Mouse (Mus musculus): ENCODE measurements around the gene Ppm1b. TPM values are rescaled to one million over a fixed set of nuclear protein-coding genes. Genes with fewer than 3 reads are reported as not detected.

Gene Ppm1b
- total RNA-seq, 2 experiments from 2014 or later: 121 to 128 TPM

DNA sequence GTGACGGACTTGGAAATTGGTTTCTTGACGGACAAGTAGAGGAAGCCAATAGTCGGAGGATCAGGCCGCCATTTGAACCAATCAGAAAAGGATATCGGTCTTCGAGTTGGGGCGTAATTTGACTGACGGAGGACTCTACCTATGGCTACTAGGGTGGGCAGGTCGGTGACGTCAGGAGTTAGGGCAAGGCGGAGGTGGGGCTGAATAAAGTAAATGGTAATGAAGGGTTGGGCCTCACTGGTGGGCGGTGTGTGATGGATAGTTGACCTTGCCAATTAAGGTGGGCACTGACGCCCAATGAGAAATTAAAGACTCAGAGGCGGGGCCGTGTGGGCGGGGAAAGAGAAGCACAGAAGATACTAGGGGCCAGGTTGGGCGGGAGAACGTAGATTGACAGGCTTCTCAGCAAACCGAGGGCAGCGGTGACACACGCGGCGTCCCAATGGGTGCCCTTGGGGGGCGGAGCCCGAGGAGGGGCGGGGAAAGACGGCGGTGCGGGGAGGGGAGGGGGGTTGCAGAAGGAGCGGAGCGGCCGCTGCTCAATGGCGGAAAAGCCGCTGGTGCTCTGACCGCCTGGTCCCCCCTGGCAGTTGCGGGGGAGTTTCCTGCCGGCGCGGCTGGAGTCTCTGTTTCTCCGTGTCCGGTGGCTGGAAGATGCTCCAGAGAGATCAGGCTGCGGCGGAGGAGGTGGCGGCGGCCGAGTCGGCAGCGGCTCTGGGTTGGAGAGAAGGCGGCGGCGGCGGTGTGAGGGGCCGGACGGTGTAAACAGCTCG lies 1.1 kb downstream of the Ppm1b start:
- intact Hi-C loops (cut with DNase I): loop anchor here (2.0 to 5.0 kb wide), 3 partner anchors 79 to 165 kb away; partner anchors contain the start of genes Camkmt, Lrpprc and Prepl
- peak; percentile 98 to 99 for DNase-seq

DNA sequence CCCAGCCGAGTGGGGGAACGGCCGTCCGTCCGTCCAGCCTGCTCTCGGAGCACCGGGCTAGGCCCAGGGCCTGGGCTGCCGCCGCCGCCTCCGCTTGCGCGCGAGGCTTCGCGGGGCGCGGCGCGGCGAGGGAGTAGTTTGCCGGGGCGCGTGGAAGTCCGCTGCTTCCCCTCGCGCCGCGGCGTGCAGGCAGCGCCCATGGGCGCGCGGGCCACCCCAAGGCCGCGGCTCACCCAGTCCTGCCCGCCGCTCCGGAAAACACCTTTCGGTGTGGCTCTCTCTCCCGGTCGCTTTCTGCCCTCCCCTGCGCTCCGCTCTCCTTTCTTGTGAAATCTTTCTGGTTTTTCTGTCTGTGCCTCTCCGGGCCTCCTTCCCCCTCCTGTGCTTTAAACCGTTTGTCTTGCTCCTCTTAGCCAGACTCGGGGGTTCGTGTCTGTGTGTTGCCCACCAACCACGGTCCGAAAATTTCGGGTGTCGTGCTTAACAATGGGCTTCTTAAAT lies 1.9 kb downstream of the Ppm1b start:
- DNase-seq: peak in 1 of 2 experiments; percentile 15
- intact Hi-C loops (cut with DNase I): loop anchor here (2.0 to 5.0 kb wide), 3 partner anchors 80 to 166 kb away; partner anchors contain the start of genes Camkmt, Lrpprc and Prepl

DNA sequence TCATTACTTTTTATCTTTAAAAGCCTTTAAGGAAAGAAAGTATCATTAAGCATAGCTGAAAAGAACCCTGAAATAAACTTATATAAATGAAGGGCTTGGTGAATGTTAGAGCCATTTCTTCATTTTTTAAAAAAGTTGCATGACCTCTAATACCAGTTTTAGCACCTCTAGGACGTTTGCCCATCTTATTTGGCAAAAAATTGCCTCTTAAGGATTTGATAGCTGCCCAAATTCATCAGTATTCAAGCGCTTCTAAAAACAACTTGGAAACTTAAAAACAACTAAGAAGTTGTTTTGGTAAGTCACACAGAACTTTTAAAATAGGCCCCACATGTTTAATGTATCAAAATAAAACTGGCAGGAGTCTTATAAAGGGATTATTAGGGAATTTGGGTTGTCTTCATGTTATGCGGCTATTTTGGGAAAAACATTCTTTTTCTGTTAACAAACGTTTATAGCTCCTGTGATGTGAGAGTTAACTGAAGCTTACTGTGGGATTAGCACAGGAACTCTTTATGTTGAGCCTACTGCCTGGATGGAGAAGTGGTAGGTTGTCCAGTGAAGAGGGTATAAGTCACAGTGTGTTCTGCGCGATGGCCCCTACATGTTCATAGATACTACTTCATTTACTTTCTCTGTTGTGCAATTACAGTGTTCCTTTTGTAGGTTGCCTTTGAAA lies 2.6 kb downstream of the Ppm1b start:
- no peak for DNase-seq
- intact Hi-C loops (cut with DNase I): loop anchor here (2.0 to 5.0 kb wide), 3 partner anchors 80 to 167 kb away; partner anchors contain the start of genes Camkmt, Lrpprc and Prepl

DNA sequence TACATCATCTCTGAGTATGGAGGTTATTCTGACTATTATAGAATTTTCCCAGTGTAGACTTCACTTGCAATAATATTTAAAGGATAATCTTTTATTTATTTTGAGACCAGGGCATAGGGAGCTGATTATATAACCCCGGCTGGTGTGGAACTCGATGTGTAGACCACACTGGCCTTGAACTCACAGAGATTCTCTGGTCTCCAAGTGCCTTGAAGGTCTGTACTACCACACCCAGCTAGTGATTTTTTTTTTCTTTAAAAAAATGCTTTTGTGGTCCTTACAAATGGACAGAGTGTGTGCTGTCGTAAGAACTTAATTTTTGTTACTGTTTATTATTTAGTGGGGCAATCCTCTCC lies 3.1 kb downstream of the Ppm1b start:
- intact Hi-C loops (cut with DNase I): loop anchor here (2.0 to 5.0 kb wide), 3 partner anchors 81 to 167 kb away; partner anchors contain the start of genes Camkmt, Lrpprc and Prepl
- DNase-seq: no peak

DNA sequence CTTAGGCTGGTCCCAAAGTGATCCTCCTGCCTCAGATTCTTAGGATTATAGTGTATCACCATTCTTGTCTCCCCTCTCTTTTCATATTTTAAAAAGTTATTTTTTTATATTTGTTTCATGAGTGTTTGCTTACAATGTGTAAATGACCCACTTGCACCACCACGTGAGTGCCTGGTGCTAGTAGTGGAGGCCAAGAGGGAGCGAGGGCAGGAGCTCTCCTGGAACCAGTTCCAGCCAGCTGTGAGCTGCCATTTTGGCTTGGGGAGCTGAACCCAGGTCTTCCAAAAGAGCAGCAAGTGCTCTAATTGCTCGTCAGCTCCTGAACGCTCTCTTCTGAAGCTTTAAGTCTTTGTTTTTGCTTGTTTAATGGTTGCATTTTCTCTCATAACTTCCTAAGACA lies 3.6 kb downstream of the Ppm1b start:
- DNase-seq: no peak

DNA sequence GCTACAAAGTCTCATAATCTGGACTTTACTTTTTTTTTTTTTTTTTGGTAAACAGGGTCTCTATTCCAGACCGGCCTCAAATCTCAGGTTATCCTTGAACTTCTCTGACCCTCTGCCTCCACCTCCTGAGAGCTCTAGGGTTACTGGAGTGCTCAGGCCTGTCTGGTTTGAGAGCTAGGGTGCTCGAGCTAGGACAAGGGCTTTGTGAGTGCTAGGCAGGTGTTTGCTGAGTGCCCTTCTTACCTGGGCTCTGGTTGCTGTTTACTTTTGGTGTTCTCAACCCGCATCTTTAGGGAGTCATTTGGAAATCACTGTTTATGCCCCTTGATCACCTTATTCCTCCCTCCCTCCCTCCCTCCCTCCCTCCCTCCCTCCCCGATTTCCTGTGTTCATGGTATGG lies 5.5 kb downstream of the Ppm1b start:
- DNase-seq: no peak

More for the DNA sequence above, 3.6 kb downstream of the Ppm1b start:
- intact Hi-C loops (cut with DNase I): no loop called here

DNA sequence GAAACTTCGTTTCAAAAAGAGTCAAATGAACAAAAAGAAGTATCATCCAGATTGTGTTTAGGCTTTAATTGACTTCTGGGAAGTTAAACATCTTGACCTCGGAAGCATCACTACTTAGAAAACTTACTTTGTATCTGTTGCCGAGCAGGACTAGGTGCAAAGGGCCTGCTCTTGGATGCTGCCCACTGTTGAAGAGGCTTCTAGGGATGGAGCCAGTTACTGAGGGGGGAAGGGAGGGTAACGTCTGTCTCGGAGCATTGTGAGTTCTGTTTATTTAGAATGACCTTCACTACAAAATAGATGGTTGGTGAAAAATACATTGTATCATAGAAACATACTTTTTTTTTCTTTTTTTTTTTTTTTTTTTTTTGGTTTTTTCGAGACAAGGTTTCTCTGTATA lies 7.1 kb downstream of the Ppm1b start:
- intact Hi-C loops (cut with DNase I): no loop called here
- DNase-seq: no peak

More for the DNA sequence above, 5.5 kb downstream of the Ppm1b start:
- intact Hi-C loops (cut with DNase I): no loop called here

DNA sequence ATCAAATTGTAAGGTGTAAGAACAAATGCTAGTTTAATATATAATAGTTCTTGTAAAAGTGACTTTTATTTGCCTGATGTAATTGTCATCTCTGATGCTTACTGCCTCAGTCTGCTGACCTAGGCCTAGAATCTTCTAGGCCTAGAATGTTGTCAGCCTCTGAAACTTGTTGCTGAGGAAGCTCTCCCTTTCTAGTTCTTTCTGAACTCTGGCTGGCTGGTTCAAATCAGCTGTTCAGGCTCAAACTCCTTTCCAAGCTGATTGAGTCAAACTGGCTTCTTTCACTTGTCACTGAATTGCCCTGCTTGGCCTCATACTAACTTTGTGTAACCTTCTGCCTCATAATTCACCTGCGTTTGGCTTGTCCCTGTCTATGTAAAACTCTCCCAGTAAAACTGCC lies 9.7 kb downstream of the Ppm1b start:
- intact Hi-C loops (cut with DNase I): no loop called here

DNA sequence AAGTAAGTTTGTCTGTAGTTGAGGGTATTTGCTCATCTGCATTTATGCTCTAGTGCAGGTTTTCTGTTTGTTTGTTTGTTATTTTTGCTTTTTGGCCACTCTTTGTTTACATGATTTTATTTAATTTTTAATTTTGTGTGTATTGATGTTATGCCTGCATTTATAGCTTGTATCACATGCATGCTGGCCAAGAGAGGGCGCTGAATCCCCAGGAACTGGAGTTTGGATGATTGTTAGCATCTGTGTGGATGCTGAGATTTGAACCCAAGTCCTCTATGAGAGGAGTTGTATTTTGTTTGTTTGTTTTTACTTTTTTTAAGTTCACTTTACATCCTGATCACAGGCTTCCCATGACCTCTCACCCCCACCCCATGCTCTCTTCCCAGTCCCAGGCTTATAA lies 10.5 kb downstream of the Ppm1b start:
- intact Hi-C loops (cut with DNase I): no loop called here
- DNase-seq: no peak

More for the DNA sequence above, 9.7 kb downstream of the Ppm1b start:
- no peak for DNase-seq

DNA sequence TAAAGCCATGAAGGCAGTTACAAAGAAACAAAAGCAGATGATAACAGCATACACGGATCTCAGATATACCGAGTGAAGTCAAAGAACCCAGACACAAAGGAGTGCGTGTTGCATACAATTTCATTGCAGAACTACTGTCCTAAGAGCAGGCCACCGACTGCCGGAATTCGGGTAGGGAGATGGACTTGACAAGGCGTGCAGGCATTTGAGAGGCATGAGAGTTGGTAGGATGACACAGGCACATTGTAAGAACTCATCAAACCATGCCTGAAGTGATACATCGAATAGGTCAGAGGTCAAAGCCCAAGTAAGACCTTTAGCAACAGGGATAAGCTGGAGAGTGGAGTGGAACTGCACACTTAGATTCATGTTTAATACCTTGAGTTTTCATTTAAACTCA lies 13.4 kb downstream of the Ppm1b start:
- no peak for DNase-seq
- intact Hi-C loops (cut with DNase I): no loop called here

DNA sequence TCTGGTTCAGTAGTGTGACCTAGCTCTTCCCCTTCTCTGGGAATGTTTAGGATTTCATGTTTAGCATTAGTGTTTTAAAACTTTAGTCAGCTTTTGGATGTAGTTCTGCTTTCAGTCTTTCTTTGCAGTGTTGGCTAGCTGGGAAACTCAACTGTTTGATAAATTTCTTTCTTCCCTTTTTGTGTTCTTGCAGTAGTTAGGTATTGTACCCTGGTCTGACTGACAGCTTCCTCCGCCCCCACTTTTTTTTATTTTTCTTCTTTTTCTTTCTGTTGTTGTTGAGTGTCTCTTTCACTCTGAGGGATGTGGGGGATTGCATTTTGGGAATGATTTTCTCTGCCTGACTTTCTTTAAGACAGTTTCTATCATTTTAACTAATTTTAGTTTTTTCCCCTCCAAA lies 25.2 kb downstream of the Ppm1b start:
- intact Hi-C loops (cut with DNase I): no loop called here
- DNase-seq: no peak

DNA sequence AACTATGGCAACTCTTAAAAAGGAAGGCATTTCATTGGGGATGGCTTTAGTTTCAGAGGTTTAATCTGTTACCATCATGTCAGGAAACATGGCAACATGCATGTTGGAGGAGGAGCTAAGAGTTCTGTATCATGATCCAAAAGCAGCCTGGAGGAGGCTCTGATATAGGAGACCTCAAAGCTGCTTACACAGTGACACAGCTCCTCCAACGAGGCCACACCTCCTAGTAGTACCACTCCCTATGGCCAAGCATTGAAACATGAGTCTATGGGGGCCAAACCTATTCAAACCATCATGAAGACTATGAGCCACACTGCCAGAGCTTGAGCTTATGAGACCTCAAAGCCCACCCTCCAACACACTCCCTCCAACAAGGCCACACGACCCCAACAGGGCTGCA lies 26.2 kb downstream of the Ppm1b start:
- intact Hi-C loops (cut with DNase I): no loop called here
- no peak for DNase-seq

DNA sequence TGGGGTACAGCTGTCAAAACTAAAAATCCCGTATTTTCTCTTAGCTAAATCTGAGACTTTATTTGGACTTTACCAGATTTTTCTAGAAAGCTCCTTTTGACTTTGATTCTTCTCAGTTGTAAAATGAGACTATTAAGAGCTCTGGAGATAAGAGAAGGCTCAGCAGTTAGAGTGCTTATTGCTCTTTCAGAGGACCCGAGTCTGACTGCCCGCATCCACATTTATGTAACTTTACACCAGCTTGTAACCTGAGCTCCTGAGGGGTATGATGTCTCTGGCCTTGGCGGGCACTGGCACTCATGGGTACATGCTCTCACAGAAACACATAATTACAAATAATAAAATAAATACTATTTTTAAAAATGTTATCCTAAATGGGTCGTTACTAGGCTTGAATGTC lies 29.8 kb downstream of the Ppm1b start:
- intact Hi-C loops (cut with DNase I): no loop called here
- no peak for DNase-seq

DNA sequence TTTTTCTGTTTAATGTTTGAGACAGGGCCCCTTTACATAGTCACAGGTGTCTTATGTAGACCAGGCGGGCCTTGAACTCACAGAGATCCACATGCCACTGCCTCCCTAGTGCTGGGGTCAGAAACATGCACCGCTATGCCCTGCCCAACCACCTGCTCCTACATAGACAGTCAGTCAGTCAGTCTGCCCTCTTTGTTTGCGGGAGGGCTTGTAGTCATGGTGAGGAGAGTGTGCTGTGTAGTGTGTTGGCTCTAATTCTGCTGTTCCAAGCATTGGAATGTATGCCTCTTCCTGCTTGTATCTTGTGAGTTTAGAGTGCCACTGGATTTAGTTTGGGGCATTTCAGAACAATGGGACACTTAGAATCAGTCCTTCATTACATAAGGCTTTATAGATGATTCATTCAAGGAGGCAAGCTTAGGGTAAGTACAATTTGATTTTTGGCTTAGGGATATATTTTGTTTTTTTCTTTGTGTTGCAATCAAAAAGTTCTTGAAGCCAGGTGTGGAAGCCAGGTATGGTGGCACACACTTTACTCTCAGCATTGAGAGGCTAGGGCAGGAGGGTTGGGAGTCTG lies 31.4 kb downstream of the Ppm1b start:
- DNase-seq: no peak
- intact Hi-C loops (cut with DNase I): no loop called here

DNA sequence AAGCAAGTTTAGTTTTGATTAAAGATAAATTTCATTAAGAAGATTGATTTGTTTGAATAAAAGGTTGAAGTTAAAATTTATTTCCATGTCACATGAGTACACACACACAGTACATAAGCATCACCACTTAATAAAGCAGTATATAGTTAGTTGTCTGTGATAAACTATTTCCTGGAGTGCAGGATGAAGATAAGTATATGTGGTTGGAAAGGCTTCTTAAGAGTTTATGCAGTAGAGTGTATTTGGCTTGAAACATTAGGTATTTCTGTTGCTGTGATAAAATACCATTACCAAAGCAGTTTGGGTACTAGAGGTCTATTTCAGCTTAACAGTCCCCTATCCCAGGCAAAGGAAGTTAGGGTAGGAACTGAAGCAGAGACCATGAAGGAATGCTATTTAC lies 32.0 kb downstream of the Ppm1b start:
- intact Hi-C loops (cut with DNase I): no loop called here
- DNase-seq: no peak

DNA sequence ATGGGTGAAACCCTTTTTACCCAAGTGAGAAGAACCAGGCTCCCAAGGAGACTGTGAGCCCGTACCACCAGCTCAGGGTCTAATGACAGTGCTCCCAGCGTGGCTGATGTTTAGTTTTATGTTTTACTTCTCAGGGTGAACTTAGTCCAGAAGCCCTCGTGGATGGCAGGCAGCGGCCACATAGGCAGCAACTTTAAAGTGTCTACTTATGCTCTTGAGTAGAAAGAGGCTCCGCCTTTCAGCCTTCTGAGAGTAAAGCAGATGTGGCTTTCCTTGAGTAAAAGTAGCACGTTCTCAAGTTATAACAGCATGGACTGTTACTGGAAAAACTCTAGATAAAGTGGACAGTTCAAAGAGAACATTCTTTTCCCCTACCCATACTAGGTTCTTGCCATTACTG lies 39.3 kb downstream of the Ppm1b start:
- no peak for DNase-seq
- intact Hi-C loops (cut with DNase I): no loop called here

DNA sequence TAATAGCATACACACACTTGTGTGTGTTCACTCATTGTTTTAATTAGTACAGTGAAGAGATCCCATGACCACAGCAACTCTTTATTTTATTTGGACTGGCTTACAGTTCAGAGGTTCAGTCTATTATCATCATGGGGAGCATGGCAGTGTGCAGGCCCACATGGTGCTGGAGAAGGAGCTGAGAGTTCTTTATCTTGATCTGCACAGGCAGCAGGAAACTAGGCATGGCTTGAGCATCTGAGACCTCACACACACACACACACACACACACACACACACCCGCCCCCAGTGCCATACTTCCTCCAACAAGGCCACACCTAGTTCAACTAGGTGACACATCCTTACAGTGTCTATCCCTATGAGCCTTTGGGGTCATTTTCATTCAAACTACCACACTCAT lies 41.1 kb downstream of the Ppm1b start:
- no peak for DNase-seq
- intact Hi-C loops (cut with DNase I): no loop called here

DNA sequence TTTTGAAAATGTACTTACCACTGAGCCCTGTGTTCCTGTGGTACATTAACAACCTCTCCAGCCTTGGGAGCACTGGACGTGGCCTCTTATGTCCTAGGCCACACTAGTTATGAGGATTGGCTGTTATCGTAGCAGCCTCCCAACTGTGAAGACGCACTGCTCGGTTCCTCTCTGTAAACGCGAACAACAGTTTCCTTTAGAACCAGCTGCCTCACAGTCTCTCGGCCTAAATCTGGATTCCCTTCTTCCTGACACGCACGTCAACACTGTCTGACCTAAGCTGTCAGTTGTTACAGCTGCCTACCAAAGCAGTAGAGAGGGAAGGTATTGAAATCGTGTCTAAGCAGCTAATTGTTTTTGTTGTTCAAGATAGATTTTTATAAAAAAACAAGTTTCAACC lies 43.1 kb downstream of the Ppm1b start:
- intact Hi-C loops (cut with DNase I): no loop called here
- DNase-seq: no peak

DNA sequence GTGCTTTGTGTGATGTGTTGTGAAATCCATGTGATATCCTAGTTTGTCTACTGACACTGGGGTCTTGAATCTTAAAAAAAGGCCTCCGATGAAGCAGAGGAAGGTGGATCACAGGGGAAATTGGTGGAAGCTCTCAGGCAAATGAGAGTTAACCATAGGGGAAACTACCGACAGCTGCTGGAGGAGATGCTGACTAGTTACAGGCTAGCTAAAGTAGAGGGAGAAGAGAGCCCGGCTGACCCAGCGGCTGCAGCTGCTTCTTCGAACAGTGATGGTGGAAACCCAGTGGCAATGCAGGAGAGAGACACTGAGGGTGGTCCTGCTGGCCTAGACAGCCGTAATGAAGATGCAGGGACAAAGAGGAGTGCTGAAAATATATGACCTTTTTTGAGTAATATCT lies 56.9 kb downstream of the Ppm1b start:
- no peak for DNase-seq
- intact Hi-C loops (cut with DNase I): no loop called here

DNA sequence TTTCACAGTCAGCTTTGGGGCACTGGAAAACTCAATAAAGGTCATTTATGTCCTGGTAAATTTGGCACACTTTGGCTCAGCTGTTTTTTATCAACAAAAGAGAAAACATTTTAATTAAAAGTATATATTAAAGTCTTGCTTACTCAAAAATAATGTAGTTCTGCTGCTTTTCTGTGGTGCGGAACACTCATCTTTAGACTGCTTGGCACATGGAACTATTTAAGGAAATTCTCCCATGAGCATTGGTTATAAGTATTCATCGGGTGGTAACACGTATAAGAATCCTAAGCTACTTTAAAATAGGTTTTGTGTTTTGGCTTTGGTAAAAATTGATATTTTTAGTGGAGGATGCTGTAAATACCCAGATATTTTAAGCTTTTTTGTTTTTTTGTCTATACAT lies 58.1 kb downstream of the Ppm1b start:
- intact Hi-C loops (cut with DNase I): no loop called here
- DNase-seq: no peak

DNA sequence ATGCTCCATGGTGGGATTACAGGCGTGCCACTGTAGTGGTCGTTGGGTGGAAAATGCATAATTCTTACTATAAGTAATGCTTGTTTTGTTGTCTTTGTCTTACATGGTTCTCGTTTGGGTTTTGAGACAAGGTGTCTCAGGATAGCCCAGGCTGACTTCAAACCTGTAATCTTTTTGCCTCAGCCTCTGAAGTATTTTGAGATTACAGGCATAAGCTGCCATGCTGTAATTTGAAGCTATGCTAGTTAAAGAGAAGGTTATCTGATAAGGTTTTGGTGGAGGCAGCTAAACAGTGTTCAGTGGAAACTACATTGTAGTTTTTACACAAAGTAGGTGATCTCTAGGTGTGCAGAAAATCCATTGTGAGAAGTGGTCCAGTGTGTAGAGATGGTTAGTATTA lies 61.8 kb downstream of the Ppm1b start:
- intact Hi-C loops (cut with DNase I): no loop called here
- no peak for DNase-seq

Data from heart, postnatal 36 days (tissue).